Mouse (Mus musculus) layer of hippocampus, adult 2 months (tissue): ENCODE results near the gene Sh3bgrl2. TPM values are rescaled to one million over a fixed set of nuclear protein-coding genes. Genes with fewer than 3 reads are reported as not detected.

Experiments
- DNase-seq, 2 experiments: peaks; one replicate each; pipeline ENCODE4 v3.0.0; 2022; ENCODE audit warnings: low spot score in 2 of 2
- H3K27ac ChIP-seq: fragments of 200-600 bp; 2 replicates; pipeline ENCODE4 v1.8.1; 2022
- H3K4me3 ChIP-seq: fragments of 200-600 bp; 2 replicates; pipeline ENCODE4 v1.8.1; 2022; ENCODE audit warnings: mild to moderate bottlenecking
- CTCF ChIP-seq: fragments of 200-600 bp; conservative IDR thresholded peaks from 2 replicates; pipeline ENCODE4 v1.8.1; 2022; ENCODE audit warnings: antibody characterized with exemption, mild to moderate bottlenecking, moderate library complexity
- total RNA-seq, 2 experiments: library from RNA; stranded (reverse); gene quantifications; 2 replicates each; pipeline ENCODE4 v1.2.3; 2021

The Sh3bgrl2 gene
- total RNA-seq, 2 experiments from 2014 or later = 26.1 to 28.7 TPM

GRCm38 (mm10) chr9:83586316-83587050 lies 38.4 kb downstream of the Sh3bgrl2 start:
- H3K4me3 ChIP-seq = no peak overlapping the region
- H3K27ac ChIP-seq = peak overlapping the region; percentile 59; the same call in 1 of the 2 replicates
- TF ChIP-seq CTCF = no peak
- DNase-seq = no peak

- DNase-seq = no peak
- H3K4me3 ChIP-seq = no peak overlapping the region
- no peak for TF ChIP-seq CTCF
- H3K27ac ChIP-seq = peak overlapping the region; percentile 59; the same call in 1 of the 2 replicates
These were observed 39.0 kb downstream of the Sh3bgrl2 start for GRCm38 (mm10) chr9:83587116-83587515.

- Histone ChIP-seq H3K4me3 (no peak overlapping the region), H3K27ac (no peak overlapping the region)
- DNase-seq = no peak
- no peak for TF ChIP-seq CTCF
These were observed 40.9 kb downstream of the Sh3bgrl2 start for GRCm38 (mm10) chr9:83589063-83589462.

DNA sequence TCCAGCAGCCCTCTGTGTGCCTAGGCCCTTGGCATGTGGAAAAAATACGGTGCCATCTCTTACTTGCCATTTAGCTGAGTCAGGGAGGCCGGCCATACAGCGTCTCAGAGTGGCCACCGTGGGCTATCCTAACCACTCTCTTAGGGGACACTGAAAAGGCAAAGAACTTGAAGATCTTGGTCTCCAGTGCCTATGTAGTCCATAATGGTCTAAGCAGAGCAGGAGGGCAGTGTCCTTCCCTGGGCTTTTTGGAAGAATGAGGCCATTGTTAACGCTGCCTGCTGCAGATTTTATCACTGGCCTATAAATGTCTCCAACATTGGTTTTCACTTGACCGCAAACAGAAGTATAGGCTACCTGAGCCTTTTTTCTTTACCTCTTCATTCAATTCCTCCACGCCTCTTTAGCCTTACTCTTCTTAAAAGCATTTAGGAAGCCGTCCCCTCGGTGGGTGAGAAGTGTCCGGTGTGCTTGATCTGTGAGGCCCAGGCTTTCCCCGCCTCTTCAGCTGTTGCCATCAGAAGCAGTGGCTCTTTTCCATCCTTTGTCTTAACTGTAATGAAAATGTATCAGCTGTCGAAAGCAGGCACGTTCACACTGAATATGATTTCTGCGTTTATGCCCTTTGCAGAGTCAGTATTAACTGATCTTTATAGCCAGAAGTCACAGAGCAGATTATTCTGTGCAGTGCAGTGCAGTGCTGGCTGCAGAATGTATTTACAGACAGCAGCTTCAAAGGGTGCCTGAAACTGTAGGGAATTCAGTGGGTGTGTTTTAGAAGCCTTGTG lies 41.7 kb downstream of the Sh3bgrl2 start:
- H3K4me3 ChIP-seq = no peak overlapping the region
- no peak for TF ChIP-seq CTCF
- peak overlapping the region; percentile 28; the same call in 1 of the 2 replicates for H3K27ac ChIP-seq
- no peak for DNase-seq

DNA sequence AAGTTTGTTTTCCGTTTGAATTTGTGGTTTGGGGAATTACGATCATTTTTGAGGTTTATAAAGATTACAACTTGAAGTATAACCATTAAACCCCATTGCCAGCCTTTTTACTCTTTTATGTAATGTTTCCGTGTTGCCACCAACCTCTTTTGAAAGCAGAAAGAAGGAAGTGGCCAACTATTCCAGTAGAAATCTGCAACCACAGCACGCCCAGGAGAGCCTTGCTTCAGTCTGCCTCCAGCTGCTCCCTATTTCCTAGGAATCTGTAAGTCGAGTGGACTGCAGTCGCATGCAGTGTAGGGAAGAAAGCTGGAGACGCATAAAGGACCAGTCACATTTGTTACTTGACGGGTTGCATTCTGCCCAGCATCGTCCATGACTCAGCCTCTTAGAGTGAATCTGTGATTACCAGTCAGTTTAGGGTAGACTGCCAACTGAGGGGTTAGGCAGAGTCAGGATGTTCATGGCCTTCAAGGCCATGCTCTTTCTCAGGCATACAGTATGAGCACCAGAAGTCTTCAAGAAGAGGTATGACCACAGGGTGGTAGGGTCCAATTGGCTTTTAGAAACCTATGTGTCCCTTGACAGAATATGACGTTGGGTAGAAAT lies 43.8 kb downstream of the Sh3bgrl2 start:
- no peak overlapping the region for H3K4me3 ChIP-seq
- TF ChIP-seq CTCF = no peak
- H3K27ac ChIP-seq = no peak overlapping the region
- DNase-seq = no peak

- Histone ChIP-seq H3K27ac (no peak overlapping the region), H3K4me3 (no peak overlapping the region)
- TF ChIP-seq CTCF = no peak
- no peak for DNase-seq
These were observed 45.7 kb downstream of the Sh3bgrl2 start for GRCm38 (mm10) chr9:83593811-83594210.

GRCm38 (mm10) chr9:83596132-83596531 lies 48.0 kb downstream of the Sh3bgrl2 start:
- H3K4me3 ChIP-seq = no peak overlapping the region
- peak overlapping the region; percentile 76 for H3K27ac ChIP-seq
- no peak for TF ChIP-seq CTCF
- peak; percentile 74 to 78 for DNase-seq

DNA sequence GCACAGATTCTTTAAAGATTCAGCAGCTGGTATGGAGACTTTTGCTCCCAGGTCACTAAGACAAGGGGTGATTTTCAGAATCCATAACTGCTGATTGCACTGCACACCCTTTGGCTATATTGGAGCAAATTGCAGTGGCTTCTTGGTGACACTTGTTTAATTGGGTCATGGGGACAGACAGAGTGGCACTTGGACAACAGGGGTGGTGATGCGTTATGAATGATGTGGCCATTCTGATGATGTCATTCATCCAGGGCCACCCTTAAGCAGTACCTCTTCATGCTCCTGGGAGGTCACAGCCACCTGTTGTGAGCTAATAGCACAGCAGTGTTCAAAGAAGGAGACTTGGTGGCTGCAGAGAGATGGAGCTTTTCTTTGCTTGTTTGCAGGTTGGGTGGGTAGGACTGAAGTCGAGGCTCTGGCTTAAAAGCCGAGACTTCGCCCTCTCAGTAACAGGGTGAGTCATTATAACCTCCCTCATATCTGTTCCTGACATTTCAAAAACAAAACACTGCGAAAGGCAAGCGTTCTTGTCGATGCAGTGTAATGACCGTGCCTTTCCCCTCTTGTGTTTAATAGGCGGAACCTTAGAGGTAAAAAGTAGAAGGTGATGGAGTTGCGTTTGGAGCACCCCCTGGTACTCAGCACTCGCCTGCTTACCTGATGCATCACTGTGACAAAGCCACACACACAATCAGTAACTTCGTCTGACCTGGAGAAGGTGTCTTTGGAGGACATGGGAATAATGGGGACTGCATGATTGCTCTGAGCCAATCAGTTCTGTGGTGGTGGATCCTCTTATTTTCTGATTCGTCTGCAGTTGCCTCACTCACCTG lies 48.7 kb downstream of the Sh3bgrl2 start:
- no peak for DNase-seq
- Histone ChIP-seq H3K27ac (peak overlapping the region; percentile 76), H3K4me3 (no peak overlapping the region)
- no peak for TF ChIP-seq CTCF

DNA sequence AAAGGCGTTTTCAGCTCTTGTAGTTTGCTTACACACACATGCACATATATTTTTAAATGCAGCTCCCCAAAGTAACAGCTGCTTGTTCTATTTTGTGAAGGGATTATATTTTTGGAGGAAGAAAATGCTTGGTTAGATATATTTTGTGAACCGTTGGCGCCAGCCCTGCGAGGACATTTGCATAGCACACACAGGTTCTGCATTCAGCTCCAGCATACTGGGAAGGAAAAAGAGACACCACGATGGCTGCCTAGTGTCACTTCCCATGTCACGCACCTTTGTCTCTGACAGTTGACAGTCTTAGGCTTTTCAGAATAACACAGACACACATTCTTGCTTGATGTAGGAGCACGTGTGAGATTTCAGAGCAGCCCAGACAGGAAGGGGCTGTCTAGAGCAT lies 49.9 kb downstream of the Sh3bgrl2 start:
- peak overlapping the region; percentile 76 for H3K27ac ChIP-seq
- no peak for DNase-seq
- no peak overlapping the region for H3K4me3 ChIP-seq
- no peak for TF ChIP-seq CTCF

DNA sequence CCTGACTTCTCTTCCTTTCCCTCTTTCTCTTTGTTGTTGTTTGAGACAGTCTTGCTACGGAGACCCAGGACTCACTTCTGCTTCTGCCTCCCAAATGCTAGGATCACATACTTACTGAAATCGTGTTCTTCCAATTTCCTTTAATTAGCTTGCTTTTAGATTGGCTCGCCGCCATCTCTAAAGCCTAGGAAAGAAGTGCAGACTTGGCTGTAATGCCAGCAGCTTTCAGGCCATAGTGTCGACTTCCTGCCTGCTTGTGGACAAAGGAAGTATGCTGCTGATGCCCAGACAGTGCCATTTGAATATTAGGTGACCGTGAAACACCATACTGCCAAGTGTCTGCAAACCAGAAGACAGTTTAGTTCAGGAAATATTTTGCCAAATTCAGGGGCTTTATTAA lies 51.4 kb downstream of the Sh3bgrl2 start:
- no peak for DNase-seq
- no peak for TF ChIP-seq CTCF
- Histone ChIP-seq H3K27ac (no peak overlapping the region), H3K4me3 (no peak overlapping the region)

GRCm38 (mm10) chr9:83600286-83601048 lies 52.3 kb downstream of the Sh3bgrl2 start:
- TF ChIP-seq CTCF = no peak
- DNase-seq = no peak
- Histone ChIP-seq H3K27ac (no peak overlapping the region), H3K4me3 (no peak overlapping the region)

- Histone ChIP-seq H3K27ac (no peak overlapping the region), H3K4me3 (no peak overlapping the region)
- DNase-seq = no peak
- TF ChIP-seq CTCF = no peak
These were observed 54.1 kb downstream of the Sh3bgrl2 start for GRCm38 (mm10) chr9:83602176-83602770.
